Mouse (Mus musculus) lung, postnatal 0 days (tissue): ENCODE results near the gene Crocc. TPM values are rescaled to one million over a fixed set of nuclear protein-coding genes. Genes with fewer than 3 reads are reported as not detected.

ENCODE experiments used
- ATAC-seq: fragments of 200-750 bp; cut with Nextera tagmentation; 2 replicates; pipeline ENCODE4 v1.8.0; 2017; ENCODE audit warnings: moderate library complexity
- DNase-seq: peaks from one replicate; pipeline ENCODE4 v3.0.0-alpha.2; 2016; ENCODE audit warnings: low spot score
- H3K27ac ChIP-seq: fragments of 300-500 bp; sonication (generic); 2 replicates; pipeline ENCODE4 v1.5.1; 2014; ENCODE audit warnings: antibody characterized with exemption, mild to moderate bottlenecking, low read length, mixed read lengths
- H3K27me3 ChIP-seq: fragments of 300-500 bp; sonication (generic); replicated peaks from 2 replicates; pipeline ENCODE4 v1.6.1; 2014; ENCODE audit warnings: low read length, mixed read lengths; ENCODE audit not compliant: insufficient read depth
- H3K36me3 ChIP-seq: fragments of 300-500 bp; sonication (generic); 2 replicates; pipeline ENCODE4 v1.6.1; 2014; ENCODE audit warnings: low read length, mixed read lengths; ENCODE audit not compliant: insufficient read depth
- H3K4me1 ChIP-seq: fragments of 300-500 bp; sonication (generic); 2 replicates; pipeline ENCODE4 v1.6.1; 2014; ENCODE audit warnings: antibody characterized with exemption, low read depth, low read length, mixed read lengths; ENCODE audit not compliant: insufficient read depth
- H3K4me2 ChIP-seq: fragments of 300-500 bp; sonication (generic); replicated peaks from 2 replicates; pipeline ENCODE4 v1.6.1; 2014; ENCODE audit warnings: low read depth, mild to moderate bottlenecking, low read length, moderate library complexity, mixed read lengths
- H3K4me3 ChIP-seq: fragments of 300-500 bp; sonication (generic); 2 replicates; pipeline ENCODE4 v1.5.1; 2014; ENCODE audit warnings: low read depth, low read length
- H3K9ac ChIP-seq: fragments of 300-500 bp; sonication (generic); replicated peaks from 2 replicates; pipeline ENCODE4 v1.6.1; 2014; ENCODE audit warnings: low read depth, mild to moderate bottlenecking
- H3K9me3 ChIP-seq: fragments of 300-500 bp; sonication (generic); 2 replicates; pipeline ENCODE4 v1.6.1; 2016; ENCODE audit warnings: low read length, mixed read lengths
- CTCF ChIP-seq: IDR thresholded peaks from 2 replicates; pipeline ENCODE4 v1.5.1; 2016; ENCODE audit warnings: antibody characterized with exemption, mild to moderate bottlenecking
- EP300 ChIP-seq: IDR thresholded peaks from 2 replicates; pipeline ENCODE4 v1.6.1; 2016; ENCODE audit warnings: antibody characterized with exemption, mild to moderate bottlenecking, control low read depth
- WGBS: fragments of 180-500 bp; shearing (Covaris S2); extraction: QIAGEN DNeasy Blood & Tissue Kit; methylation state at CpG from one replicate; pipeline ENCODE4 v1.1.7; 2014; 5-methylcytosine and 5-hydroxymethylcytosine counted together
- polyA plus RNA-seq: library from polyadenylated mRNA; unstranded; fragments of >200 nt; fragmentation: Nextera tagmentation; extraction: Ambion mirVana; gene quantifications from 2 replicates; pipeline ENCODE4 v1.2.1, GENCODE M21; 2015

Gene Crocc
- polyA plus RNA-seq, 1 experiment from 2014 or later, result 2.3 TPM

- 0 out of 2 replicates have a peak, but pooled peaks cover 6% of the 10 kb centered on the region for H3K36me3 ChIP-seq
- WGBS, result 41% methylated on average over 14 of the region's 14 CpGs
- 0 out of 2 replicates have a peak, but pooled peaks cover 3% of the 10 kb centered on the region for H3K4me1 ChIP-seq
Observed at GRCm38 (mm10) chr4:141011556-141012328, 48.6 kb downstream of the Crocc start.

DNA sequence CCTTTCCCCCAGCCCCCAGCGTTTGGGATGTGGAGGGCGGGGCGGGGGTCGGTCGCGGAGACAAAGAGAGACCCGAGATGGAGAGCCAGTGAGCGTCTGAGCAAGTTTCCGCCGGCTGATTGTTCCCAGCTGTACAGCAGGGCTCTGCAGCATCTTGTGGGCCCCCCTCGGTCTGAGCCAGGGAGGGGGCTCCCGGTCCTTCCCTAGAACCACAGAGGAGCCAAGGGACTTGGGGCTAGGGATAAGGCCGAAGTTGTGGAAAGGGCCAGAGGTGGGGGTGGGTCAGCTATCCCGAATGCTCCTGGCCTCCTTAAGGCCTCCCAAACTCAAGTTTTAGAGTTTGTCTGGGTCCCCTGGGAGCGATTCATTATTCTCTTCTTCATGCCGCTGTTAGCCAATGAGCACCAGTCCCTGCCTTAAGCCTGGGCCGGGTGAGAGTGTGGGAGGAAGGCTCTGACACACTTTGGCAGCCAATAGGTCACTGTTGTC is 49.4 kb downstream of the Crocc start:
- 0 out of 2 replicates have a peak, but pooled peaks cover 14% of the 10 kb centered on the region for H3K36me3 ChIP-seq
- ATAC-seq (peak; percentile 14; the same call in 1 of the 2 replicates), DNase-seq (peak; percentile 51)
- peak overlapping the region; percentile 59 for H3K9ac ChIP-seq
- no peaks in the 10 kb centered on the region for H3K27me3 ChIP-seq
- 0 out of 2 replicates have a peak, but pooled peaks cover 3% of the 10 kb centered on the region for H3K4me1 ChIP-seq
- peak overlapping the region; percentile 57 for H3K4me3 ChIP-seq
- TF ChIP-seq EP300 (no peak), CTCF (no peak)
- H3K4me2 ChIP-seq, result peak overlapping the region; percentile 73
- peak overlapping the region; percentile 79 for H3K27ac ChIP-seq
- no peaks in the 10 kb centered on the region for H3K9me3 ChIP-seq
- WGBS, result under 1% methylated on average over 13 of the region's 17 CpGs

More at GRCm38 (mm10) chr4:141011556-141012328, 48.6 kb downstream of the Crocc start:
- TF ChIP-seq EP300, result no peak
- TF ChIP-seq CTCF, result no peak
- ATAC-seq (no peak), DNase-seq (no peak)
- Histone ChIP-seq H3K4me3 (peak overlapping the region; percentile 57; the same call in 1 of the 2 replicates), H3K9me3 (no peaks in the 10 kb centered on the region), H3K27ac (peak overlapping the region; percentile 20; the same call in 1 of the 2 replicates), H3K9ac (no peak overlapping the region; the same call in 1 of the 2 replicates), H3K4me2 (peak overlapping the region; percentile 73), H3K27me3 (no peaks in the 10 kb centered on the region)

DNA sequence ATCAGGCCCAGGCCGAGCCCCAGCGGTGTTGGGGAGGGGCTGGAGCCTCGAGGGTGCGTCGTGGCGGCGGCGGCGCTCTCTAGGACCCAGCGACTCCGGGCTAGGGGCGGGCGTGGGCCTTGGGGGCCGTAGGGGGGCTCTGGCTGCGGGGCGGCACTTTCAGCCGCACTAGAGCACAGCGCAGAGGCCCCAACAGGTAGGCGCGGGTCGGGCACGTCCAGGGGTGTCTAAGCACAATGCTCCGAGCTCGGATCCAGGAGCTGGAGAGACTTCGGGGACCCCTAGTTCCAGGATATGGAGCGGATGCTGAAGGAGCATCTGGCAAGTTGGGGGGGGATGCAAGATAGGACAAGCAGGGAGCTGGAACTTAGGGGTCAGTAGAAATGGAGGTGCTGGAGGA is 49.8 kb downstream of the Crocc start:
- no peaks in the 10 kb centered on the region for H3K27me3 ChIP-seq
- peak overlapping the region; percentile 73 for H3K4me2 ChIP-seq
- TF ChIP-seq EP300, result no peak
- TF ChIP-seq CTCF, result no peak
- no peaks in the 10 kb centered on the region for H3K9me3 ChIP-seq
- 0 out of 2 replicates have a peak, but pooled peaks cover 3% of the 10 kb centered on the region for H3K4me1 ChIP-seq
- peak overlapping the region; percentile 59 for H3K9ac ChIP-seq
- H3K4me3 ChIP-seq, result peak overlapping the region; percentile 57
- peak; percentile 45 for DNase-seq
- peak; percentile 51 for ATAC-seq
- H3K36me3 ChIP-seq, result 0 out of 2 replicates have a peak, but pooled peaks cover 17% of the 10 kb centered on the region
- WGBS, result 4% methylated on average over 24 of the region's 26 CpGs
- H3K27ac ChIP-seq, result peak overlapping the region; percentile 79

GRCm38 (mm10) chr4:141010118-141010517 is 50.2 kb downstream of the Crocc start, which contains the start of gene Mfap2:
Mfap2 (plus strand) TSS chr4:141010418.
- H3K36me3 ChIP-seq, result 0 out of 2 replicates have a peak, but pooled peaks cover 17% of the 10 kb centered on the region
- H3K27ac ChIP-seq, result peak within 1 kb of the TSS; percentile 79
- DNase-seq (no peak), ATAC-seq (no peak)
- WGBS, result 11% methylated on average over 7 of the region's 7 CpGs
- TF ChIP-seq CTCF, result no peak
- TF ChIP-seq EP300, result no peak
- peak within 1 kb of the TSS; percentile 73 for H3K4me2 ChIP-seq
- H3K4me3 ChIP-seq, result peak within 1 kb of the TSS; percentile 57
- peak within 1 kb of the TSS; percentile 59 for H3K9ac ChIP-seq
- no peaks in the 10 kb centered on the region for H3K27me3 ChIP-seq
- 0 out of 2 replicates have a peak, but pooled peaks cover 3% of the 10 kb centered on the region for H3K4me1 ChIP-seq
- H3K9me3 ChIP-seq, result no peaks in the 10 kb centered on the region

DNA sequence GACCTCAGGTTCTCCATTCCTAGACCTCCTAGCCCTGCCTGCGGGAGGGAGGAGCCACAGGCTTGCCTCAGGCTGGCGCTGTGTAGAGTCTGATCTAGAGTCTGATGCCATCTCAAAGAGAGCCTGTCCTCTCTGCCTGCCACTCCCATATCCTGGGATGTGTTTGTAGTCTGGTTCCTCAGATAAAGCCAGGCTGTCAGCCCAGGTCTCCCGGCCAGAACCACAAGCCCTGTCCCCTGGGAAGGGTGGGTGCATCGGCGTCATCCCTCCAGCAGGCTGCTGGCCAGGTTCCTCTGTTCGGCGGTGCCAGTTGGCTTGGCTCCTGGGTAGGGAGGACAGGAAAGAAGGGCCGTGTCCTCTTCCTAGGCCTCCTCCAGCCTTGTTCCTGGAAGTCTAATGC is 52.3 kb downstream of the Crocc start:
- no peak overlapping the region for H3K4me2 ChIP-seq
- H3K4me3 ChIP-seq, result no peak overlapping the region
- WGBS, result 52% methylated on average over 8 of the region's 8 CpGs
- TF ChIP-seq CTCF (peak; percentile 30; the same call in 1 of the 2 replicates), EP300 (peak; percentile 93)
- DNase-seq (peak; percentile 79), ATAC-seq (peak; percentile 88)
- H3K9me3 ChIP-seq, result no peaks in the 10 kb centered on the region
- 0 out of 2 replicates have a peak overlapping the region, but pooled peaks have one; percentile 57 for H3K27ac ChIP-seq
- H3K27me3 ChIP-seq, result no peaks in the 10 kb centered on the region
- H3K36me3 ChIP-seq, result peaks cover 19% of the 10 kb centered on the region; the same call in 1 of the 2 replicates
- H3K9ac ChIP-seq, result no peak overlapping the region
- H3K4me1 ChIP-seq, result 0 out of 2 replicates have a peak, but pooled peaks cover 3% of the 10 kb centered on the region

DNA sequence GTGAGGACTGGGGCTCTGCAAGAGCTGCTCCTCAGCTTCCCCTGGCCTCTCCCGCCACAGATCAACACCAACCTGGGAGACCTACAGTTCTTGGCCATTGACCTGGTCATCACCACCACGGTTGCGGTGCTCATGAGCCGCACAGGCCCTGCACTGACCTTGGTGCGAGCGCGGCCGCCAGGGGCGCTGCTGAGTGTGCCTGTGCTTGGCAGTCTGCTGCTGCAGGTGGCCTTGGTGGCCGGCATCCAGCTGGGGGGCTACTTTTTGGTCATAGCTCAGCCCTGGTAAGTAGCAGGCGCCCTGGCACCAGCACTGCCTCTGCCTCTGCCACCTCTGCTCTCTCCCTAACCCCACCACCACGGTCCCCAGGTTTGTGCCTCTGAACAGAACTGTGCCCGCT is 54.4 kb downstream of the Crocc start:
- Histone ChIP-seq H3K4me2 (no peak overlapping the region), H3K4me3 (no peak overlapping the region), H3K27ac (no peak overlapping the region), H3K4me1 (0 out of 2 replicates have a peak, but pooled peaks cover 3% of the 10 kb centered on the region), H3K9me3 (no peaks in the 10 kb centered on the region), H3K9ac (no peak overlapping the region), H3K36me3 (peaks cover 23% of the 10 kb centered on the region; the same call in 1 of the 2 replicates), H3K27me3 (no peaks in the 10 kb centered on the region)
- peak; percentile 55 for TF ChIP-seq CTCF
- no peak for TF ChIP-seq EP300
- no peak for DNase-seq
- ATAC-seq, result no peak
- 74% methylated on average over 13 of the region's 13 CpGs for WGBS
